Mouse (Mus musculus) midbrain, embryonic 16.5 days (tissue): ENCODE measurements around the gene Acp5. TPM values are rescaled to one million over a fixed set of nuclear protein-coding genes. Genes with fewer than 3 reads are reported as not detected.
A peak's percentile ranks its signal among the peaks of the same experiment; 100 is the strongest.

Experiments
- ATAC-seq: fragments of 200-750 bp; cut with Nextera tagmentation; 2 replicates; pipeline ENCODE4 v1.8.0; 2017; ENCODE audit warnings: moderate TSS enrichment
- H3K27ac ChIP-seq: fragments of 300-500 bp; sonication (generic); 2 replicates; pipeline ENCODE4 v1.5.1; 2014; ENCODE audit warnings: mild to moderate bottlenecking, low read length, mixed read lengths
- H3K27me3 ChIP-seq: fragments of 300-500 bp; sonication (generic); 2 replicates; pipeline ENCODE4 v1.6.1; 2014; ENCODE audit warnings: low read depth, low read length, mixed read lengths; ENCODE audit not compliant: control insufficient read depth, insufficient read depth
- H3K36me3 ChIP-seq: fragments of 300-500 bp; sonication (generic); 2 replicates; pipeline ENCODE4 v1.6.1; 2014; ENCODE audit warnings: mild to moderate bottlenecking, low read length, moderate library complexity, mixed read lengths; ENCODE audit not compliant: control insufficient read depth, insufficient read depth
- H3K4me1 ChIP-seq: fragments of 300-500 bp; sonication (generic); 2 replicates; pipeline ENCODE4 v1.6.1; 2014; ENCODE audit warnings: mild to moderate bottlenecking, low read length, mixed read lengths; ENCODE audit not compliant: control insufficient read depth, insufficient read depth
- H3K4me2 ChIP-seq: fragments of 300-500 bp; sonication (generic); 2 replicates; pipeline ENCODE4 v1.6.1; 2014; ENCODE audit warnings: mild to moderate bottlenecking, low read length, mixed read lengths
- H3K4me3 ChIP-seq: fragments of 300-500 bp; sonication (generic); 2 replicates; pipeline ENCODE4 v1.5.1; 2014; ENCODE audit warnings: low read depth, mild to moderate bottlenecking, low read length, moderate library complexity, mixed read lengths
- H3K9ac ChIP-seq: fragments of 300-500 bp; sonication (generic); 2 replicates; pipeline ENCODE4 v1.6.1; 2014; ENCODE audit warnings: low read depth, low read length, mixed read lengths
- H3K9me3 ChIP-seq: fragments of 300-500 bp; sonication (generic); replicated peaks from 2 replicates; pipeline ENCODE4 v1.6.1; 2014; ENCODE audit warnings: mild to moderate bottlenecking, low read length, mixed read lengths; ENCODE audit not compliant: control insufficient read depth, poor library complexity, severe bottlenecking
- WGBS: fragments of 180-500 bp; shearing (Covaris S2); extraction: QIAGEN DNeasy Blood & Tissue Kit; methylation state at CpG from one replicate; pipeline ENCODE4 v1.1.7; 2014; 5-methylcytosine and 5-hydroxymethylcytosine counted together
- polyA plus RNA-seq: library from polyadenylated mRNA; unstranded; fragments of >200 nt; fragmentation: Nextera tagmentation; extraction: Ambion mirVana; gene quantifications from 2 replicates; pipeline ENCODE4 v1.2.1, GENCODE M21; 2015

The Acp5 gene
- polyA plus RNA-seq, 1 experiment from 2014 or later, result 4.1 TPM

- Histone ChIP-seq H3K27me3 (peaks cover 18% of the 10 kb centered on the region), H3K4me2 (no peak overlapping the region), H3K4me3 (no peak overlapping the region), H3K36me3 (no peaks in the 10 kb centered on the region), H3K9ac (no peak overlapping the region), H3K4me1 (peaks cover 4% of the 10 kb centered on the region; the same call in 1 of the 2 replicates), H3K9me3 (no peaks in the 10 kb centered on the region), H3K27ac (no peak overlapping the region)
- WGBS, result 86% methylated on average over 7 of the region's 7 CpGs
- no peak for ATAC-seq
These were observed 1.1 kb downstream of the Acp5 start for GRCm38 (mm10) chr9:22134246-22134890.

- no peak overlapping the region; the same call in 1 of the 2 replicates for H3K4me2 ChIP-seq
- WGBS, result 58% methylated on average over 11 of the region's 11 CpGs
- H3K27me3 ChIP-seq, result peaks cover 20% of the 10 kb centered on the region
- ATAC-seq, result no peak
- H3K36me3 ChIP-seq, result no peaks in the 10 kb centered on the region
- H3K9ac ChIP-seq, result no peak overlapping the region
- H3K4me1 ChIP-seq, result peaks cover 4% of the 10 kb centered on the region; the same call in 1 of the 2 replicates
- H3K4me3 ChIP-seq, result no peak overlapping the region
- H3K27ac ChIP-seq, result no peak overlapping the region
- no peaks in the 10 kb centered on the region for H3K9me3 ChIP-seq
These were observed 3.3 kb downstream of the Acp5 start for GRCm38 (mm10) chr9:22132220-22132619.

- peaks cover 4% of the 10 kb centered on the region; the same call in 1 of the 2 replicates for H3K4me1 ChIP-seq
- ATAC-seq, result no peak
- H3K9me3 ChIP-seq, result no peaks in the 10 kb centered on the region
- no peak overlapping the region for H3K9ac ChIP-seq
- H3K4me3 ChIP-seq, result no peak overlapping the region
- H3K36me3 ChIP-seq, result no peaks in the 10 kb centered on the region
- 3% methylated on average over 31 of the region's 35 CpGs for WGBS
- H3K4me2 ChIP-seq, result peak overlapping the region; percentile 14; the same call in 1 of the 2 replicates
- H3K27me3 ChIP-seq, result peaks cover 20% of the 10 kb centered on the region
- H3K27ac ChIP-seq, result no peak overlapping the region
These were observed 4.1 kb downstream of the Acp5 start for GRCm38 (mm10) chr9:22131226-22131981.

GRCm38 (mm10) chr9:22125246-22126027 is 10.1 kb downstream of the Acp5 start:
- Histone ChIP-seq H3K36me3 (no peaks in the 10 kb centered on the region), H3K27me3 (peaks cover 7% of the 10 kb centered on the region), H3K9me3 (no peaks in the 10 kb centered on the region), H3K4me3 (no peak overlapping the region), H3K4me2 (no peak overlapping the region), H3K4me1 (no peaks in the 10 kb centered on the region), H3K9ac (no peak overlapping the region), H3K27ac (no peak overlapping the region)
- ATAC-seq, result no peak
- WGBS, result 91% methylated on average over 15 of the region's 15 CpGs

GRCm38 (mm10) chr9:22124169-22124568 is 11.3 kb downstream of the Acp5 start:
- no peaks in the 10 kb centered on the region for H3K4me1 ChIP-seq
- no peaks in the 10 kb centered on the region for H3K9me3 ChIP-seq
- ATAC-seq, result no peak
- WGBS, result 91% methylated on average over 3 of the region's 3 CpGs
- H3K27ac ChIP-seq, result no peak overlapping the region
- no peaks in the 10 kb centered on the region for H3K36me3 ChIP-seq
- H3K4me2 ChIP-seq, result no peak overlapping the region
- H3K4me3 ChIP-seq, result no peak overlapping the region
- no peak overlapping the region for H3K9ac ChIP-seq
- no peaks in the 10 kb centered on the region; the same call in 1 of the 2 replicates for H3K27me3 ChIP-seq

GRCm38 (mm10) chr9:22123069-22123609 is 12.4 kb downstream of the Acp5 start:
- Histone ChIP-seq H3K4me1 (no peaks in the 10 kb centered on the region), H3K9ac (no peak overlapping the region), H3K4me2 (no peak overlapping the region), H3K4me3 (no peak overlapping the region), H3K36me3 (no peaks in the 10 kb centered on the region), H3K27me3 (no peaks in the 10 kb centered on the region; the same call in 1 of the 2 replicates), H3K9me3 (no peaks in the 10 kb centered on the region), H3K27ac (no peak overlapping the region)
- ATAC-seq, result no peak
- 86% methylated on average over 7 of the region's 7 CpGs for WGBS

- no peaks in the 10 kb centered on the region; the same call in 1 of the 2 replicates for H3K27me3 ChIP-seq
- ATAC-seq, result no peak
- no peak overlapping the region for H3K9ac ChIP-seq
- H3K36me3 ChIP-seq, result no peaks in the 10 kb centered on the region
- H3K4me1 ChIP-seq, result peaks cover 5% of the 10 kb centered on the region
- 79% methylated on average over 3 of the region's 3 CpGs for WGBS
- no peaks in the 10 kb centered on the region for H3K9me3 ChIP-seq
- H3K4me3 ChIP-seq, result no peak overlapping the region
- H3K27ac ChIP-seq, result no peak overlapping the region
- H3K4me2 ChIP-seq, result no peak overlapping the region
These were observed 13.5 kb downstream of the Acp5 start for GRCm38 (mm10) chr9:22122005-22122404.

- no peak for ATAC-seq
- no peaks in the 10 kb centered on the region for H3K9me3 ChIP-seq
These were observed 14.0 kb downstream of the Acp5 start for GRCm38 (mm10) chr9:22121545-22121944.

More at GRCm38 (mm10) chr9:22121545-22121944, 14.0 kb downstream of the Acp5 start:
- Histone ChIP-seq H3K9ac (no peak overlapping the region), H3K4me2 (no peak overlapping the region), H3K4me1 (peaks cover 5% of the 10 kb centered on the region), H3K4me3 (no peak overlapping the region), H3K36me3 (no peaks in the 10 kb centered on the region), H3K27ac (no peak overlapping the region), H3K27me3 (no peaks in the 10 kb centered on the region; the same call in 1 of the 2 replicates)
